Mouse (Mus musculus): ENCODE measurements around the gene Auts2. TPM values are rescaled to one million over a fixed set of nuclear protein-coding genes. Genes with fewer than 3 reads are reported as not detected.
A peak's percentile ranks its signal among the peaks of the same experiment; 100 is the strongest.

Auts2 gene
- polyA plus RNA-seq, 1 experiment from 2014 or later: 97.2 TPM

GRCm38 (mm10) chr5:132305354-132305934, 237.7 kb downstream of the Auts2 start:
- Histone ChIP-seq H3K27me3 (replicated peaks; ENCODE audit: control insufficient read depth, insufficient read depth, low read length) (no peaks in the 10 kb centered on the region), H3K4me1 (replicated peaks; ENCODE audit: control insufficient read depth, insufficient read depth, low read length) (peaks cover 25% of the 10 kb centered on the region), H3K9me3 (ENCODE audit: control insufficient read depth, low read length) (no peaks in the 10 kb centered on the region), H3K9ac (replicated peaks; ENCODE audit: low read depth, low read length) (no peak overlapping the region), H3K4me2 (ENCODE audit: low read length) (no peak overlapping the region), H3K36me3 (ENCODE audit: control insufficient read depth, insufficient read depth) (no peaks in the 10 kb centered on the region), H3K4me3 (replicated peaks; ENCODE audit: low read length) (no peak overlapping the region), H3K27ac (ENCODE audit: low read length) (no peak overlapping the region)
- WGBS: 33% methylated on average over 5 of the region's 5 CpGs
- peak; percentile 59 for ATAC-seq

GRCm38 (mm10) chr5:132302778-132303177, 240.4 kb downstream of the Auts2 start:
- WGBS: 90% methylated on average over 4 of the region's 4 CpGs
- Histone ChIP-seq H3K27ac (ENCODE audit: low read length) (no peak overlapping the region), H3K36me3 (ENCODE audit: control insufficient read depth, insufficient read depth) (no peaks in the 10 kb centered on the region), H3K9ac (replicated peaks; ENCODE audit: low read depth, low read length) (no peak overlapping the region), H3K27me3 (replicated peaks; ENCODE audit: control insufficient read depth, insufficient read depth, low read length) (no peaks in the 10 kb centered on the region), H3K4me3 (replicated peaks; ENCODE audit: low read length) (no peak overlapping the region), H3K9me3 (ENCODE audit: control insufficient read depth, low read length) (no peaks in the 10 kb centered on the region), H3K4me2 (ENCODE audit: low read length) (no peak overlapping the region), H3K4me1 (replicated peaks; ENCODE audit: control insufficient read depth, insufficient read depth, low read length) (peaks cover 31% of the 10 kb centered on the region)
- ATAC-seq: no peak

- Histone ChIP-seq H3K4me1 (replicated peaks; ENCODE audit: control insufficient read depth, insufficient read depth, low read length) (peaks cover 27% of the 10 kb centered on the region), H3K4me3 (replicated peaks; ENCODE audit: low read length) (no peak overlapping the region), H3K36me3 (ENCODE audit: control insufficient read depth, insufficient read depth) (no peaks in the 10 kb centered on the region), H3K9me3 (ENCODE audit: control insufficient read depth, low read length) (no peaks in the 10 kb centered on the region), H3K27me3 (replicated peaks; ENCODE audit: control insufficient read depth, insufficient read depth, low read length) (no peaks in the 10 kb centered on the region), H3K4me2 (ENCODE audit: low read length) (no peak overlapping the region), H3K27ac (ENCODE audit: low read length) (no peak overlapping the region), H3K9ac (replicated peaks; ENCODE audit: low read depth, low read length) (no peak overlapping the region)
- WGBS: 49% methylated on average over 4 of the region's 4 CpGs
- no peak for ATAC-seq
Observed at GRCm38 (mm10) chr5:132300794-132301193, 242.3 kb downstream of the Auts2 start.

DNA sequence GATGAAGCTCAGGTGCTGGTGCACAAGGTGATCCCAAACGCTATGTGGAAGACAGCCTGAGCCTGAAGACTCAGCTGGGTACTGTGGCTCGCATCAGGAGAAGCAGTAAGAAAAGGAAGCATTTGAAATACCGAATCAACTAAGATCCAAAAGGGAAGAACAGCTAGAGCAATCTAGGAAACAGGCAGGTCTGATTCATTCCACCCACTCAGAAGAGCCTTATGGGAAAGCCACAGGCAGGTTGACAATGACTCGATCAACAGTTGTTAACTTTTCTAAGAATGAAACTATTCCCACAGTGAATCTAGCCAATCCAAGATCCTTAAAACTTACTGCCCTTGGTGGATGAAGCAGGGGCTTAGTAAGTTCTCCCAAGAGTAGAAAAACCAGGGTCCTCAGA, 243.4 kb downstream of the Auts2 start:
- Histone ChIP-seq H3K27ac (ENCODE audit: low read length) (no peak overlapping the region), H3K36me3 (ENCODE audit: control insufficient read depth, insufficient read depth) (no peaks in the 10 kb centered on the region), H3K4me3 (replicated peaks; ENCODE audit: low read length) (no peak overlapping the region), H3K4me2 (ENCODE audit: low read length) (no peak overlapping the region), H3K9me3 (ENCODE audit: control insufficient read depth, low read length) (no peaks in the 10 kb centered on the region), H3K27me3 (replicated peaks; ENCODE audit: control insufficient read depth, insufficient read depth, low read length) (no peaks in the 10 kb centered on the region), H3K4me1 (replicated peaks; ENCODE audit: control insufficient read depth, insufficient read depth, low read length) (peaks cover 31% of the 10 kb centered on the region), H3K9ac (replicated peaks; ENCODE audit: low read depth, low read length) (no peak overlapping the region)
- no peak for ATAC-seq
- 81% methylated on average over 4 of the region's 4 CpGs for WGBS

- Histone ChIP-seq H3K9ac (replicated peaks; ENCODE audit: low read depth, low read length) (no peak overlapping the region), H3K9me3 (ENCODE audit: control insufficient read depth, low read length) (no peaks in the 10 kb centered on the region), H3K4me3 (replicated peaks; ENCODE audit: low read length) (no peak overlapping the region), H3K27me3 (replicated peaks; ENCODE audit: control insufficient read depth, insufficient read depth, low read length) (no peaks in the 10 kb centered on the region), H3K27ac (ENCODE audit: low read length) (no peak overlapping the region), H3K4me1 (replicated peaks; ENCODE audit: control insufficient read depth, insufficient read depth, low read length) (peaks cover 29% of the 10 kb centered on the region), H3K4me2 (ENCODE audit: low read length) (no peak overlapping the region), H3K36me3 (ENCODE audit: control insufficient read depth, insufficient read depth) (no peaks in the 10 kb centered on the region)
- no peak for ATAC-seq
Observed at GRCm38 (mm10) chr5:132298996-132299395, 244.1 kb downstream of the Auts2 start.

DNA sequence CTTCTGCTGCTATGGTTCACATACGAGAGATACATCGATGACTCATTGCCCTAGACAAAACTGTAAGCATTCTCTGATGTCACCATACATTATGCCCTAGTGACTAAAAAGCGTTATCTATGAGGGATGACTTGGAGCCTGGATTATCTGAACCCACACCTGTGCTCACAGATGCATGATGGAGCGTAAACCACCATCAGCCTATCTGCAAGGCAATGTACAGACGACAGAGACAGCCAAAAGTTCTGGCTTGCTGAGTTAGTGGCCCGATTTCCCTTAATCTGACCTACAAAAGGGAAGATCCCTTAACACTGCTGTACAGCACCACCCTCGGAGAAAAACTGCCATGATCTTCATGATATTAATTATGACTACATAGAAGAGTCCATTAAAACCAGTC, 245.8 kb downstream of the Auts2 start:
- Histone ChIP-seq H3K9ac (replicated peaks; ENCODE audit: low read depth, low read length) (no peak overlapping the region), H3K4me1 (replicated peaks; ENCODE audit: control insufficient read depth, insufficient read depth, low read length) (peaks cover 38% of the 10 kb centered on the region), H3K4me2 (ENCODE audit: low read length) (no peak overlapping the region), H3K27ac (ENCODE audit: low read length) (no peak overlapping the region), H3K27me3 (replicated peaks; ENCODE audit: control insufficient read depth, insufficient read depth, low read length) (no peaks in the 10 kb centered on the region), H3K36me3 (ENCODE audit: control insufficient read depth, insufficient read depth) (no peaks in the 10 kb centered on the region), H3K4me3 (replicated peaks; ENCODE audit: low read length) (no peak overlapping the region), H3K9me3 (ENCODE audit: control insufficient read depth, low read length) (no peaks in the 10 kb centered on the region)
- ATAC-seq: no peak
- WGBS: 91% methylated on average over 7 of the region's 7 CpGs

DNA sequence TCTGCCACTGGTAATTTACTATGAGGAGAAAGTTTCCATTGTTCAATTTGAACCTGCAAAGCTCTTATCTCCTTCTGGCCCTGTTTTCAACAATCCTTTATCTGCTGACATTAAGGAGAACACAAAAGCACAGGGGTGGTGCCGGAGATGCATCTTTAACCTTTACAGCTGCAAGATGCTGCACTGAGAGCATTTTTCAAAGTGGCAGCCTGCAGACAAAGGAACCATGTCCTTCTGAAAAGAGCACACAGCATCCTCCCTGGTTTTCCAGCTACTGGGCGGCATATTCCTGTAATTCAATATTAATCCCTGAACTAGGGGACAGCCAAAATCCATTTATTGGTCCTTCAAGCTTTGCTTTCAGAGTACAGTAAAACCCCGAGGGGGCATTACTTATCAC, 248.7 kb downstream of the Auts2 start:
- no peak overlapping the region for H3K4me2 ChIP-seq (ENCODE audit: low read length)
- H3K27me3 ChIP-seq (replicated peaks; ENCODE audit: control insufficient read depth, insufficient read depth, low read length): no peaks in the 10 kb centered on the region
- 29% methylated on average over 3 of the region's 3 CpGs for WGBS
- peaks cover 59% of the 10 kb centered on the region for H3K4me1 ChIP-seq (replicated peaks; ENCODE audit: control insufficient read depth, insufficient read depth, low read length)
- no peaks in the 10 kb centered on the region for H3K36me3 ChIP-seq (ENCODE audit: control insufficient read depth, insufficient read depth)
- H3K27ac ChIP-seq (ENCODE audit: low read length): no peak overlapping the region
- no peak for ATAC-seq
- H3K9me3 ChIP-seq (ENCODE audit: control insufficient read depth, low read length): no peaks in the 10 kb centered on the region
- H3K9ac ChIP-seq (replicated peaks; ENCODE audit: low read depth, low read length): no peak overlapping the region
- no peak overlapping the region for H3K4me3 ChIP-seq (replicated peaks; ENCODE audit: low read length)

DNA sequence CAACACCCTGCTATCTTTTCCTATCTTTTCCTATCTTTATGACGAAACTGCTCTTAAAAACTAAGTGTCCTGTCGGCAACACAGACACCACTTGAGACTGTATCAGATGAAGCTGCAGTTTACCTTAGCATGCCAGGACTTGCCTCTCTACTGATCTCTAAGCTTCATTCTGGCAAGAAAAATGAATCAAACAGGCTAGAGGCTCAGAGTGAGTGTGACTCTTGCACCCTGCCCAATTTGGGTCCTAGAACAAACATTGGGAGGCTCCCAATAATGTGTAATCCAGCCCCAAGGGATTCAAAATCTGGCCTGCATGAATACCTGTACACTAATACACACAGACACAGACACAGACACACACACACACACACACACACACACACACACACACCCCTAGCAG, 250.2 kb downstream of the Auts2 start:
- ATAC-seq: no peak
- no peak overlapping the region for H3K9ac ChIP-seq (replicated peaks; ENCODE audit: low read depth, low read length)
- H3K36me3 ChIP-seq (ENCODE audit: control insufficient read depth, insufficient read depth): no peaks in the 10 kb centered on the region
- no peak overlapping the region for H3K4me3 ChIP-seq (replicated peaks; ENCODE audit: low read length)
- no peak overlapping the region for H3K4me2 ChIP-seq (ENCODE audit: low read length)
- H3K27me3 ChIP-seq (replicated peaks; ENCODE audit: control insufficient read depth, insufficient read depth, low read length): no peaks in the 10 kb centered on the region
- no peaks in the 10 kb centered on the region for H3K9me3 ChIP-seq (ENCODE audit: control insufficient read depth, low read length)
- peaks cover 54% of the 10 kb centered on the region for H3K4me1 ChIP-seq (replicated peaks; ENCODE audit: control insufficient read depth, insufficient read depth, low read length)
- 88% methylated on average over 2 of the region's 2 CpGs for WGBS
- H3K27ac ChIP-seq (ENCODE audit: low read length): no peak overlapping the region

- Histone ChIP-seq H3K9me3 (ENCODE audit: control insufficient read depth, low read length) (no peaks in the 10 kb centered on the region), H3K4me3 (replicated peaks; ENCODE audit: low read length) (no peak overlapping the region), H3K4me2 (ENCODE audit: low read length) (peak overlapping the region; percentile 28), H3K27me3 (replicated peaks; ENCODE audit: control insufficient read depth, insufficient read depth, low read length) (no peaks in the 10 kb centered on the region), H3K9ac (replicated peaks; ENCODE audit: low read depth, low read length) (no peak overlapping the region), H3K4me1 (replicated peaks; ENCODE audit: control insufficient read depth, insufficient read depth, low read length) (peaks cover 52% of the 10 kb centered on the region), H3K36me3 (ENCODE audit: control insufficient read depth, insufficient read depth) (no peaks in the 10 kb centered on the region), H3K27ac (ENCODE audit: low read length) (peak overlapping the region; percentile 70)
- WGBS: 7% methylated on average over 13 of the region's 13 CpGs
- peak; percentile 82 for ATAC-seq
Observed at GRCm38 (mm10) chr5:132290606-132291535, 252.3 kb downstream of the Auts2 start.
